Mouse (Mus musculus): ENCODE measurements around the gene Hsd3b5.
"Not testable (repeated sequence)": the region's sequence is repeated elsewhere in the genome, so short reads cannot be mapped to it uniquely, and the experiment has no call there.

The Hsd3b5 gene

DNA sequence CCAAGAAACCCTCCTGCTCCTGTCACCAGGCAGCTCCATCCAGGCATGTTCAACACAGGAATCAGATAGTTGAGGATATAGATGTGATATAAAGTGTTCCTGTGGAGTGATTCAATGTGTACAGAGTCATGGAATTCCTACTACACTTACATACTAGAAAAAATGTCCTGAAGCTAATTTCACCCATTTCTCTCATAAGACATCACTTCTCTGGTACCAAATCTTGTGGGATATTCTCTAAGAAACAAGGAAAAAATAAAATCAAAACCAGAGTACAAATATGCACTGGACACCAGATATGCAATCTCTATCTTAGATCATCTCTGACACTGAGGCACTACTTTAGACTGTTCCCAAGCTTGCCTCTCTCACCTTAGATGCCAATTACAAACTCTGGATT, at the start of gene Hsd3b5:
Hsd3b5 (minus strand) TSS at position 101 of the 400 bp plus-strand sequence.
- DNase-seq (ENCODE audit: low spot score in 2 of 2), result no peak

GRCm38 (mm10) chr3:98635145-98635544, 5.1 kb upstream of the Hsd3b5 start:
- no peak for DNase-seq (ENCODE audit: low spot score in 2 of 2)

GRCm38 (mm10) chr3:98629633-98630032, 419 bp downstream of the Hsd3b5 start:
- no peak for DNase-seq (ENCODE audit: low spot score in 2 of 2)

DNA sequence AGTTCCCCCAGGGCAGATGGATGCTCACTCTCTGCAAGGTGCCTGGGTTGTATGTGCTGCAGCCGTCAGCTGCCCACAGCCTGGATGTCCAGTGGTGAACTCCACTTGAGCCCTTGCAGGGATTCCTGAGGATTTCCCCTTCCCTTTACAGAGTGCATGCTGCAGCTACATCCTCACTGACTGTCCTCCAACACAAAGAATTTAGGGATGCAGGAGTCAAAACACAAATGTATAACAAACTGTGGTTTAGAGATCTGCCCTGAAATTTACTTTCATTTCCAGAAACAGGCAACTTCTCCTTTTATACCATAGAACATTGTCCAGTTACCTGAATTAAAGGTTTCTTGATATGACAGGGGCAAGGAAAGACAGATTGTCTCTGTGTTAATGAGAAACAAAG, 13.3 kb downstream of the Hsd3b5 start:
- not testable (repeated sequence) for DNase-seq (ENCODE audit: low spot score in 2 of 2)

GRCm38 (mm10) chr3:98616244-98616643, 13.8 kb downstream of the Hsd3b5 start:
- DNase-seq (ENCODE audit: low spot score in 2 of 2), result not testable (repeated sequence)

- not testable (repeated sequence) for DNase-seq (ENCODE audit: low spot score in 2 of 2)
Measured at GRCm38 (mm10) chr3:98614406-98614927, 15.6 kb downstream of the Hsd3b5 start.

GRCm38 (mm10) chr3:98613963-98614362, 16.1 kb downstream of the Hsd3b5 start:
- no peak for DNase-seq (ENCODE audit: low spot score in 2 of 2)

GRCm38 (mm10) chr3:98613540-98613939, 16.5 kb downstream of the Hsd3b5 start:
- not testable (repeated sequence) for DNase-seq (ENCODE audit: low spot score in 2 of 2)

- no peak for DNase-seq (ENCODE audit: low spot score in 2 of 2)
Measured at GRCm38 (mm10) chr3:98588707-98589106, 41.3 kb downstream of the Hsd3b5 start, which contains the start of gene Gm10681. Gm10681 (minus strand) TSS chr3:98588807.

DNA sequence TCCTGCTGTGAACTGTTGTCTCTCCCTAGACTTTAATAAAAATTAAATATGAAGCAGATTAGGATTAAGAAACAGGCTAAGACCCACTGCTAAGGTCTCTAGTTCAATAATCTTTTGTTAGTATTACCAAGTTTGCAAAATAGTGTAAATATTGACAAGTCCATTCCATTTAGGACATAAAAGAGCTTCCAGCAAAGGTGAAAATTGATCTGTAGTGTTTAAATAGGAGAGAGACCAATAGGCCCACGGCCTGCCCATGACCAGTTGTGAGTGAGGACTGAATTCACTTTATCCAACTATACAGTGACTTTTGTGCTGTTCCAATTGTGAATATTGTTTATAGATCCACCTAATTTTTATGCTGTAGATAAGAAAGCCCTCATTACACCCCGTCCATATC, 42.3 kb downstream of the Hsd3b5 start:
- DNase-seq (ENCODE audit: low spot score in 2 of 2), result no peak

- DNase-seq (ENCODE audit: low spot score in 2 of 2), result not testable (repeated sequence)
Measured at GRCm38 (mm10) chr3:98582622-98583021, 47.4 kb downstream of the Hsd3b5 start.

DNA sequence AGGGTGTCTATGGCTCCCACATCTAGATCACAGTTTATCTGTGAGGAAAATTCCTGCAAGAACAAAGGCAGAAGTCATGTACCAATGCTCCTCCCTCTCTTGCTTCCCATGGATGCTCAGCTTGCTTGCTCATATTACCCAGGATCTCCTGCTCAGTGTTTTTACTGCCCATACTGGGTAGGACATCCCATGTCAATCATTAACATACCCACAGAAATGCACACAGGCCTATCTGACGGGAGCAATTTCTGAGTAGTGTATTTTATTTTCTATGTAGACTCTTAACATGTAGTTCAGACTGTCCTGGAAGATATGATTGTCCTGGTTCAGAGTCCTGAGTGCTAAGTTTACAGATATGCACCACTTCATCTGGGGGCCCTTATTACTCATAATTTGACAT, 47.9 kb downstream of the Hsd3b5 start:
- DNase-seq (ENCODE audit: low spot score in 2 of 2), result not testable (repeated sequence)

DNA sequence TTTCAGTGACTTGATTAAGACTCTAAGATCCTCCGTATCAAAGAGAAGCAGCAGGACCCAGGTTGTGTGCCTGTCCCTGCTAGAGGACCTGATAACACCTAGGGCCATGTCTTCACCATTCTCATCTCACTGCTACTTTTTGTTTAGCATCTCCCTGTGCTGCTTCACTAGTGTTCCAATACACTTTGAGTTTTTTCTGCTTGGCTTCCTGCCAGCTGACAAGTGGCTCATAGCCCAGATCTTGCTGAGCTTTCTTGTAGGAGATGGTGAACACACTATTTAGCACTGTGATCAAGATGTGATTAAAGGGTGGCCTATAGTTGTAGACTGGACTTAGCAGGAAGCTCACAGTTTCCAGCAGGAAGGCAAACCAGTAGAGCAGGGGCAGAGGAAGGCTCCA, 49.0 kb downstream of the Hsd3b5 start:
- DNase-seq (ENCODE audit: low spot score in 2 of 2), result not testable (repeated sequence)

Data from spleen, postnatal 36 days (tissue).